Mouse (Mus musculus) intestine, embryonic 16.5 days (tissue): ENCODE measurements at regions not wholly inside any gene's neighbourhood (a gene's known extent, or its start where the extent isn't known, plus 50 kb on each side); places are given as distances from the start of the nearest gene placed in this dataset.

ENCODE experiments used
- ATAC-seq: fragments of 200-750 bp; cut with Nextera tagmentation; 2 replicates; pipeline ENCODE4 v1.8.0; 2017; ENCODE audit warnings: moderate TSS enrichment, moderate library complexity
- H3K27ac ChIP-seq: fragments of 300-500 bp; sonication (generic); 2 replicates; pipeline ENCODE4 v1.5.1; 2014; ENCODE audit warnings: mild to moderate bottlenecking, low read length
- H3K27me3 ChIP-seq: fragments of 300-500 bp; sonication (generic); replicated peaks from 2 replicates; pipeline ENCODE4 v1.6.1; 2014; ENCODE audit warnings: low read length, control low read depth, mixed read lengths; ENCODE audit not compliant: control insufficient read depth, insufficient read depth
- H3K36me3 ChIP-seq: fragments of 300-500 bp; sonication (generic); 2 replicates; pipeline ENCODE4 v1.6.1; 2014; ENCODE audit warnings: low read length, control low read depth; ENCODE audit not compliant: control insufficient read depth, insufficient read depth
- H3K4me1 ChIP-seq: fragments of 300-500 bp; sonication (generic); 2 replicates; pipeline ENCODE4 v1.6.1; 2014; ENCODE audit warnings: low read length, control low read depth, mixed read lengths; ENCODE audit not compliant: control insufficient read depth, insufficient read depth
- H3K4me2 ChIP-seq: fragments of 300-500 bp; sonication (generic); 2 replicates; pipeline ENCODE4 v1.6.1; 2014; ENCODE audit warnings: low read depth, low read length, control low read depth
- H3K4me3 ChIP-seq: fragments of 300-500 bp; sonication (generic); 2 replicates; pipeline ENCODE4 v1.5.1; 2014; ENCODE audit warnings: mild to moderate bottlenecking, low read length
- H3K9ac ChIP-seq: fragments of 300-500 bp; sonication (generic); 2 replicates; pipeline ENCODE4 v1.6.1; 2014; ENCODE audit warnings: low read depth, low read length
- H3K9me3 ChIP-seq: fragments of 300-500 bp; sonication (generic); 2 replicates; pipeline ENCODE4 v1.6.1; 2016; ENCODE audit warnings: low read length, control low read depth; ENCODE audit not compliant: control insufficient read depth
- WGBS: fragments of 180-500 bp; shearing (Covaris S2); extraction: QIAGEN DNeasy Blood & Tissue Kit; methylation state at CpG from one replicate; pipeline ENCODE4 v1.1.7; 2014; 5-methylcytosine and 5-hydroxymethylcytosine counted together

GRCm38 (mm10) chr13:3477997-3478728 lies 59.7 kb upstream of the Gdi2 start:
- Histone ChIP-seq H3K4me3 (peak overlapping the region; percentile 72), H3K27ac (no peak overlapping the region), H3K4me1 (peaks cover 4% of the 10 kb centered on the region; the same call in 1 of the 2 replicates), H3K9ac (peak overlapping the region; percentile 68), H3K27me3 (no peaks in the 10 kb centered on the region), H3K4me2 (peak overlapping the region; percentile 97), H3K9me3 (no peaks in the 10 kb centered on the region), H3K36me3 (no peaks in the 10 kb centered on the region)
- ATAC-seq, result peak; percentile 99
- under 1% methylated on average over 44 of the region's 45 CpGs for WGBS
